Mouse (Mus musculus) erythroblast, embryonic 14.5 days (primary cell): ENCODE measurements at regions not wholly inside any gene's neighbourhood (a gene's known extent, or its start where the extent isn't known, plus 50 kb on each side); places are given as distances from the start of the nearest gene placed in this dataset.

Experiments used
- GATA1 ChIP-seq: IDR thresholded peaks from 2 replicates; pipeline ENCODE4 v1.6.1; 2012; ENCODE audit warnings: low read length, inconsistent platforms, mixed read lengths
- TAL1 ChIP-seq: IDR thresholded peaks from 3 replicates; pipeline ENCODE4 v1.6.1; 2012; ENCODE audit warnings: low read length, inconsistent platforms, mixed read lengths

- TF ChIP-seq TAL1 (no peak), GATA1 (no peak)
These were observed 386.5 kb downstream of the Epha4 start for GRCm38 (mm10) chr1:77128411-77128810.
